ENCODE assay signal across 25 mouse cellular contexts in genomic region chr7:123106326-123106725, GRCm38 (mm10). TPM values are rescaled to one million over a fixed set of nuclear protein-coding genes. Genes with fewer than 3 reads are reported as not detected.
DNase-seq lines count a peak whose midpoint lies in the region; TF ChIP-seq lines count a peak whose summit lies in the region.
"Had no signal": no experiment of that assay in that cellular context is flagged by ENCODE, and none has a peak within 500 bp of the region (broad histone marks: within the 10 kb centered on the region; RNA-seq: fewer than 3 reads in every experiment).

No protein-coding gene starts in this region.

- H3K4me3 ChIP-seq in kidney, adult 2 months (ENCODE audit: insufficient read depth, low read depth, low read length): no peak overlapping the region
- H3K4me3 ChIP-seq: embryonic facial prominence, embryonic 13.5 days; embryonic facial prominence, embryonic 15.5 days; erythroblast, embryonic 14.5 days; forebrain, embryonic 10.5 days; forebrain, embryonic 12.5 days had no signal

- no peak for TF ChIP-seq POLR2A in kidney, adult 2 months (IDR thresholded peaks at IDR 0.05; ENCODE audit: low read depth, low read length)

- WGBS in kidney, adult 2 months: 71% methylated on average over 2 of the region's 2 CpGs

- H3K36me3 ChIP-seq in kidney, adult 2 months (ENCODE audit: control insufficient read depth, insufficient read depth, low read length): no peaks in the 10 kb centered on the region
- H3K36me3 ChIP-seq: embryonic facial prominence, embryonic 13.5 days; embryonic facial prominence, embryonic 15.5 days; forebrain, embryonic 10.5 days; forebrain, embryonic 12.5 days; G1E had no signal

- no peak overlapping the region for H3K27ac ChIP-seq in kidney, adult 2 months (ENCODE audit: insufficient read depth, low read depth, low read length)
- H3K27ac ChIP-seq: embryonic facial prominence, embryonic 13.5 days; embryonic facial prominence, embryonic 15.5 days; forebrain, embryonic 10.5 days; forebrain, embryonic 12.5 days had no signal

- no peaks in the 10 kb centered on the region; the same call in 1 of the 2 replicates for H3K27me3 ChIP-seq in kidney, adult 2 months (replicated peaks; ENCODE audit: control insufficient read depth, insufficient read depth, low read length)
- H3K27me3 ChIP-seq: CH12.LX; embryonic facial prominence, embryonic 13.5 days; embryonic facial prominence, embryonic 15.5 days; Patski had no signal

- DNase-seq in adrenal gland, adult 2 months: peak; percentile 37
- DNase-seq in adrenal gland, adult 18-20 months (ENCODE audit: low spot score in 2 of 2): no peak
- peak; percentile 40 for DNase-seq in kidney, adult 2 months
- DNase-seq in kidney, postnatal 14 days: no peak
- DNase-seq in lung, postnatal 10 days: peak; percentile 25
- DNase-seq in lung, postnatal 36 days: no peak
- DNase-seq in right cerebral cortex, postnatal 25 days: no peak
- DNase-seq: adrenal gland, postnatal 10 days; adrenal gland, postnatal 25 days; B cell, adult 2 months; cerebellum, adult 11 months; cerebellum, adult 18-20 months; cerebellum, adult 8-10 months; cerebellum, adult 9-11 months; cerebellum, postnatal 14 days; cerebellum, postnatal 36 days; embryo, embryonic 11 days had no signal

- H3K4me1 ChIP-seq in kidney, adult 2 months (ENCODE audit: control insufficient read depth, insufficient read depth, low read length): no peaks in the 10 kb centered on the region

- TF ChIP-seq CTCF in kidney, adult 2 months (conservative IDR thresholded peaks at IDR 0.05; ENCODE audit: insufficient read depth, insufficient read length, low read depth, low read length): no peak

RNA-seq across cellular contexts. Expression of gene Tnrc6a, which starts 17.4 kb away (rescaled TPM):
- total RNA-seq in adrenal gland, adult 2 months (2021): 10 to 100 TPM; 42.4 to 59.4 TPM
- 29.6 and 30.8 TPM in 2 replicates for polyA plus RNA-seq in adrenal gland, adult 2 months (2012; rRNA removed)
- total RNA-seq in adrenal gland, adult 18-20 months (2021): 10 to 100 TPM; 39.7 to 45.9 TPM
- polyA plus RNA-seq in kidney, adult 2 months (2012; rRNA removed): 28.9 and 33.4 TPM in 2 replicates

Comparison
In these comparisons a context has a peak if more than half of its experiments do, and no peak if none do; other contexts are left out.
1. DNase-seq: peak in adrenal gland, adult 2 months (single experiment), kidney, adult 2 months (single experiment) and lung, postnatal 10 days (single experiment); none in adrenal gland, adult 18-20 months (0 of 2), kidney, postnatal 14 days (single experiment), lung, postnatal 36 days (single experiment) and right cerebral cortex, postnatal 25 days (single experiment).